Mouse (Mus musculus): ENCODE measurements around the gene Wapl.
A peak's percentile ranks its signal among the peaks of the same experiment; 100 is the strongest.

Wapl gene

DNA sequence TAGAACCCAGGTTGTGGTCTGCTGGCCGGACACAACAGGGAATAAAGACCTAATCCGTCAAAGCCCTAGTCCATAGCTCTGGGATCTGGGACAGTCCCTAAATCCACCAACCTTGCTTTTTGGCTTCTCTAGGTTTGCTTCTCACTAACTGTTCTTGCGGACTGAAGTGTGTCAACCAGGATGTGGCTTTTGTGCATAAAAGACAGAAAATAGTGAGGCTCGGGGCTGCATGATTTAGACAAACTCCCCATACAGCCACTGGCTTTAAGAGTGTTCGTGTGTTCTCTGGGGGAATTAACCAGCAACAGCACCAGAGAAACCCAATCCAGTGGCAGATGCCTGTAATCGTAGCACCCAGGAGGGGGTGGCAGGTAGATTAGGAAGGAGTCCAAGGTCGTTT lies 98.4 kb downstream of the Wapl start:
- no peak for DNase-seq (ENCODE audit: low spot score in 2 of 2)

GRCm38 (mm10) chr14:34773681-34774080 lies 100.0 kb downstream of the Wapl start:
- DNase-seq (ENCODE audit: low spot score in 2 of 2): no peak

GRCm38 (mm10) chr14:34774231-34774630 lies 100.5 kb downstream of the Wapl start:
- DNase-seq (ENCODE audit: low spot score in 2 of 2): no peak

- no peak for DNase-seq (ENCODE audit: low spot score in 2 of 2)
Observed at GRCm38 (mm10) chr14:34776719-34777385, 103.1 kb downstream of the Wapl start.

DNA sequence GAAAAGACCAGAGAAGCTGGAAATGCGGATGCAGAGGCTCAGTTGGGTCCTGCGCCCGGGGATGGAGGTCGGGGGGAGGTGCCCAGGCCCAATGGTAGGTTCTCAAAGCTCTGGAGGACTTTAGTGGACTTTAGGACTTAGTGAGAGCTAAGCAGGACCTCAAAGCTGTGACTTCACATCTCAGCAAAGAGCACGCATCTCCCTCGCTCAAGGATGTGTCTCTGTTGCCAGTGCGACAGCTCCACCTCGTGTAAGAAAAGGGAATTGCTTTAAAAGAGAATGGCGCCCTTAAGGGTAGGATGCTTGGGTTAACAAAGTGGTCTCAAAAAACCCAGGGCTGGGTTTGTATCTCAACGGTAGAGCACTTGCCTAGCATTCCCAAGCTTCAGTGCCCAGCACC lies 104.1 kb downstream of the Wapl start:
- peak in 1 of 2 experiments; percentile 24 for DNase-seq (ENCODE audit: low spot score in 2 of 2)

DNA sequence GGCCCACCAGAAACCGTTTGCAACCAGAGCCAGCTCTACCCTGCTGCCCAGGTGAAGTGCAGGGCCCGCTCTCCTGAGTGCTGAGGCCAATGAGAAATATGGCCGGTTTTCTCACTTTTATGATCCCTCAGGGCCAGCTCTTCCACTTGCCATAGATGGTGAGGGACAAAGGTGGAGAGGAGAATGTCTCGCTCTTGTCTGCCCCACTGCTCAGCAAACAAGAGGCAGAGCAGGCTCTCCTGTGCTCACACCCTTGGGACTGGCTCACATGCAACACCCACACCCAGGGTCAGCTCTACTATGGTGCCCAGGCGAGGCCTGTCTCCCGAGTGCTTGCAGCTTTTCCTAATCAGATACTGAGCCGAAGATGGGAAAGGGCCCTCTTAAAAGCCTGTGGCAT lies 105.0 kb downstream of the Wapl start:
- no peak for DNase-seq (ENCODE audit: low spot score in 2 of 2)

DNA sequence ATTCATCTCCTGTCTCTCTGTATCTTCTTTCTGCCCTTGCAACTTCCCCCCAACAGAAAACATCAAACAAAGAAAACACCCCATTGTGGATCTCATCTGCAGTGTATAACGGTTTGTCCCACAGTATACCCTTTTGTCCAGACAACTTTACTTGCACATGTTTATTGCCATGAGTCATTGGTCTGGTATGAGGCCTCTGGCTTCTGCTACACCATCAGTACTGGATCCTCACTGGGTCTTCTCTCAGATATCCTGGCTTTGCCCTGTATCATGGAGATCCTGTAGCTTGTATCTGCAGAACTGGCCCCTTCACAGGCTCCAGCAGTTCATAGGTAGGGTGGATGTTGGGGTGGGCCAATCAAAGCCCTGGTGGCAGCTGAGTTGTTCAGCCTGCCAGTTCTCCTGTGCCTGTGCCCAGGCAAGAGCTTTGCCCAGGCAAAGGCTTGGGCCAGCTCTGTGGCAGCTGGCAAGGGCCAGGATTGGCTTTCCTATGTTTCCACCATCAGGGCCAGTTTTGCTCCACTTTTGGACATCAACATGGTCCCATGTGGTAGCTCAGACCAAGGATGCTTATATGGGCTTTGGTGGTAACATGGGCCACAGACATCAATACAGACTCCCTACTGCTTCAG lies 119.8 kb downstream of the Wapl start:
- DNase-seq (ENCODE audit: low spot score in 2 of 2): no peak

Data from heart, adult 9 months (tissue).